Mouse (Mus musculus) forebrain, embryonic 14.5 days (tissue): ENCODE measurements around the gene Clca3a1. TPM values are rescaled to one million over a fixed set of nuclear protein-coding genes. Genes with fewer than 3 reads are reported as not detected.

Experiments used
- polyA plus RNA-seq: library from polyadenylated mRNA; unstranded; fragments of >200 nt; fragmentation: Nextera tagmentation; extraction: Ambion mirVana; gene quantifications from 2 replicates; pipeline ENCODE4 v1.2.1, GENCODE M21; 2014

The Clca3a1 gene
- polyA plus RNA-seq, 1 experiment from 2014 or later: 0.47 TPM

Other genes starting within 250 kb of the Clca3a1 start
- 18.3 and 18.6 TPM in 2 replicates for gene Hs2st1, start 190.8 kb downstream of the Clca3a1 start, polyA plus RNA-seq
- gene Selenof, start 190.7 kb downstream of the Clca3a1 start, polyA plus RNA-seq: 518 and 577 TPM in 2 replicates
- 84.7 and 99.5 TPM in 2 replicates for gene Sh3glb1, start 40.6 kb downstream of the Clca3a1 start, polyA plus RNA-seq
- not detected in 2 replicates for gene Clca3a2, start 58.5 kb upstream of the Clca3a1 start, polyA plus RNA-seq
- not detected in 2 replicates for gene Clca3b, start 88.4 kb upstream of the Clca3a1 start, polyA plus RNA-seq
- not detected in 2 replicates for gene Clca4b, start 171.6 kb upstream of the Clca3a1 start, polyA plus RNA-seq
- not detected in 2 replicates for gene Clca4a, start 214.1 kb upstream of the Clca3a1 start, polyA plus RNA-seq